Mouse (Mus musculus): ENCODE measurements around the gene Pamr1. TPM values are rescaled to one million over a fixed set of nuclear protein-coding genes. Genes with fewer than 3 reads are reported as not detected.

The Pamr1 gene
- total and polyA plus RNA-seq, 3 experiments: not detected

DNA sequence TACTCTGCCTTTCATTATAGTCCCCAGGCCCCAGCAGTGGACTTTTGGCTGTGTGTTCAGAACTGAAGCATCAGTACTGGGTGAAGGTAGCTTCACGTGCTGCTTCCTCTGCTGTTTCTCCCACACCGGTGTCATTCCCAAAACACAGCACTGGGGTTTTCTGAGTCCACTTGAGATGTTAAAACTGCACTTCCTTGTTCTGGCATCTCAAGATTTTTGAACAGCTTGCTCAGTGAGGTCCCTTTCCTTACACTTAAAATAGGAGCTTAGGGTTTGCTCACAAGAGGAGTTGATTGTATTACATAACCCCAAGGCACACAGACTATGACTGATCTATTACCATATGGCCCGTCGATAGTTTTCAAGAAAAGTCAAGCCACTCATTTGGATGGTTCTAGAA is 82.5 kb downstream of the Pamr1 start (continued):
- TF ChIP-seq POLR2AphosphoS5 (IDR thresholded peaks at IDR 0.05; ENCODE audit: borderline replicate concordance, low read depth, low read length): no peak
- no peak for TF ChIP-seq POLR2AphosphoS2 (IDR thresholded peaks at IDR 0.05; ENCODE audit: low read length)
- no peak for TF ChIP-seq TAL1 (IDR thresholded peaks at IDR 0.05; ENCODE audit: low read length)
- TF ChIP-seq RCOR1 (IDR thresholded peaks at IDR 0.05; ENCODE audit: low read depth, low read length): no peak
- no peak for TF ChIP-seq RAD21 (IDR thresholded peaks at IDR 0.05; ENCODE audit: low read depth, low read length)
- no peak for TF ChIP-seq CHD2 (IDR thresholded peaks at IDR 0.05; ENCODE audit: low read length)

DNA sequence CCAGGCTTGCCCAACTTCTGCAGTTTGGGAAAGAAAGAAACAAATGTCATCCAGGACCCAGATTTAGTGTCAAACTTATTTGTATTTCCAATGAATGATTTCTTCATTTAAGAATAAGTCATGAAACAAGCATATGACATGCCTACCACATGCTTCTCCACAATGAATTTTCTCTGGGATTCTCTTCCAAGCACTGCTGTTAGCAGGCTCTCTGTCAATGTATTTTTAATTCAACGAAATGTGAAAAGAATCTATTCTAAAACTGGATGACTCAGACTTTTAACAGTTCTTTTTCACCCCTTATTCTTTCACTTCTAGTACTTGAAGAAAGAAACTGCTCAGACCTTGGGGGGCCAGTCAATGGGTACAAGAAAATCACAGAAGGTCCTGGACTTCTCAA is 84.2 kb downstream of the Pamr1 start:
- Histone ChIP-seq H3K79me2 (ENCODE audit: control insufficient read depth, insufficient read depth, low read length, poor library complexity) (no peaks in the 10 kb centered on the region), H3K27me3 (ENCODE audit: control insufficient read depth in 1 of 2, insufficient read depth in 2 of 2, low read length in 2 of 2) (peaks cover 7 to 12% of the 10 kb centered on the region in 2 experiments), H3K9ac (ENCODE audit: control insufficient read depth, low read depth, low read length, poor library complexity, severe bottlenecking) (no peak overlapping the region), H3K27ac (ENCODE audit: control insufficient read depth, low read depth, low read length) (no peak overlapping the region), H3K4me1 (ENCODE audit: control insufficient read depth in 1 of 2, insufficient read depth in 2 of 2, low read length in 2 of 2) (no peaks in the 10 kb centered on the region), H3K4me3 (ENCODE audit: control insufficient read depth in 1 of 2, insufficient read depth in 1 of 2, low read depth in 2 of 2, low read length in 2 of 2) (no peak overlapping the region), H3K9me3 (replicated peaks; ENCODE audit: insufficient read depth, low read length) (no peaks in the 10 kb centered on the region), H3K36me3 (ENCODE audit: control insufficient read depth in 1 of 2, insufficient read depth in 2 of 2, low read length in 2 of 2) (no peaks in the 10 kb centered on the region)
- TF ChIP-seq MYC (IDR thresholded peaks at IDR 0.05; ENCODE audit: low read depth, low read length) (no peak), NELFE (IDR thresholded peaks at IDR 0.05; ENCODE audit: low read depth, low read length) (no peak), UBTF (IDR thresholded peaks at IDR 0.05; ENCODE audit: borderline replicate concordance, insufficient read depth, low read depth, low read length) (no peak), USF1 (IDR thresholded peaks at IDR 0.05; ENCODE audit: low read depth, low read length) (no peak), GATA1 (IDR thresholded peaks at IDR 0.05; ENCODE audit: low read depth, low read length) (no peak), KAT2A (conservative IDR thresholded peaks at IDR 0.05; ENCODE audit: low read depth, low read length) (no peak), CHD2 (IDR thresholded peaks at IDR 0.05; ENCODE audit: low read length) (no peak), MYB (IDR thresholded peaks at IDR 0.05; ENCODE audit: low read depth, low read length) (no peak), POLR2A (IDR thresholded peaks at IDR 0.05; ENCODE audit: control insufficient read depth in 1 of 2, insufficient read depth in 1 of 2, low read depth in 1 of 2, low read length in 2 of 2, poor library complexity in 1 of 2) (no peak), BHLHE40 (IDR thresholded peaks at IDR 0.05; ENCODE audit: borderline replicate concordance, low read depth, low read length) (no peak), POLR2AphosphoS2 (IDR thresholded peaks at IDR 0.05; ENCODE audit: low read length) (no peak), TBP (IDR thresholded peaks at IDR 0.05; ENCODE audit: low read depth, low read length) (no peak), MAX (IDR thresholded peaks at IDR 0.05; ENCODE audit: low read length) (no peak), NRF1 (IDR thresholded peaks at IDR 0.05; ENCODE audit: insufficient read depth, low read depth, low read length, poor library complexity, severe bottlenecking) (no peak)
- DNase-seq (ENCODE audit: low read depth, low spot score): no peak

DNA sequence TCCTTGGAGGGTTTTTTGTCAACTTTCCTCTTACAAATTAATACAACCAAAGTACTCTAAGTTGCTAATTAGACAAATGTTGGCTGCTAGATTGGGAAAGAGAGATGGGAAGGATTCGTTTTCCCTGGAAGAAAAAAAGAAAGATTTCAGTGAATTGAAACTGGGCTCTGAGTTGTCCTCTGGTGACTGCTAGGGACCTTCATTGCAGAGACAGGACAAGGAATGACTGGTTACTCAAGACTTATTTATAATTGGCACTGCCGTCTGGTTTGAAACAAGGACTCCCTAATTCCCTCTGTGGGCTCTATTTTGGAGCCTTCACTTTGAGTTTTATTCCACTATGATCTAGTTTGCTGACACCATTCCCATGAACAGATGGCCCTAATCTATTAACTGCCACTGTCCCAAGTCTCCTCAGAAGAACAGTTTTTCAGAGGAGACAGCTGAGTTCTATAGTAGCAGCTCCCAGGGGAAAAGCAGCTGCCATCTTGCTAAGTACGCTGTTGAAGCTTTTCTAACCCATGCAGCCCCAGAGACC is 85.8 kb downstream of the Pamr1 start:
- no peak for DNase-seq (ENCODE audit: low read depth, low spot score)
- Histone ChIP-seq H3K9ac (ENCODE audit: control insufficient read depth, low read depth, low read length, poor library complexity, severe bottlenecking) (no peak overlapping the region), H3K9me3 (replicated peaks; ENCODE audit: insufficient read depth, low read length) (no peaks in the 10 kb centered on the region), H3K27me3 (ENCODE audit: control insufficient read depth in 1 of 2, insufficient read depth in 2 of 2, low read length in 2 of 2) (peaks cover 12 to 14% of the 10 kb centered on the region in 2 experiments), H3K27ac (ENCODE audit: control insufficient read depth, low read depth, low read length) (no peak overlapping the region), H3K4me3 (ENCODE audit: control insufficient read depth in 1 of 2, insufficient read depth in 1 of 2, low read depth in 2 of 2, low read length in 2 of 2) (no peak overlapping the region), H3K79me2 (ENCODE audit: control insufficient read depth, insufficient read depth, low read length, poor library complexity) (no peaks in the 10 kb centered on the region), H3K36me3 (ENCODE audit: control insufficient read depth in 1 of 2, insufficient read depth in 2 of 2, low read length in 2 of 2) (no peaks in the 10 kb centered on the region), H3K4me1 (ENCODE audit: control insufficient read depth in 1 of 2, insufficient read depth in 2 of 2, low read length in 2 of 2) (no peaks in the 10 kb centered on the region)
- TF ChIP-seq BHLHE40 (IDR thresholded peaks at IDR 0.05; ENCODE audit: borderline replicate concordance, low read depth, low read length) (no peak), ZKSCAN1 (IDR thresholded peaks at IDR 0.05; ENCODE audit: low read depth, low read length) (no peak), MAX (IDR thresholded peaks at IDR 0.05; ENCODE audit: low read length) (no peak)

Data from MEL (cell line).